27 mouse cellular contexts compared by ENCODE assay signal in genomic region chr4:27896396-27896795, GRCm38 (mm10).
DNase-seq lines count a peak whose midpoint lies in the region; ATAC-seq lines count a peak whose summit lies in the region.
"Had no signal": no experiment of that assay in that cellular context is flagged by ENCODE, and none has a peak within 500 bp of the region (broad histone marks: within the 10 kb centered on the region; RNA-seq: fewer than 3 reads in every experiment).

No protein-coding gene starts in this region.

- H3K4me2 ChIP-seq in forebrain, embryonic 14.5 days (ENCODE audit: low read length): no peak overlapping the region
- H3K4me2 ChIP-seq in forebrain, embryonic 15.5 days (replicated peaks): no peak overlapping the region
- H3K4me2 ChIP-seq: embryonic facial prominence, embryonic 13.5 days; heart, embryonic 13.5 days; hindbrain, embryonic 14.5 days had no signal

- no peak for ATAC-seq in forebrain, embryonic 14.5 days
- ATAC-seq in forebrain, embryonic 15.5 days (replicated peaks): no peak
- ATAC-seq: CD4-positive, CD25-positive, alpha-beta regulatory T cell, adult 4 months; hindbrain, postnatal 0 days; inflammation-experienced regulatory T-cells, adult 6 months; intestine, postnatal 0 days had no signal

- peak; percentile 4 for DNase-seq in forebrain, embryonic 14.5 days (ENCODE audit: low spot score)
- peak; percentile 4 for DNase-seq in layer of hippocampus, adult 9-11 months
- no peak for DNase-seq in layer of hippocampus, adult 8-10 months (ENCODE audit: low spot score in 2 of 2)
- peak; percentile 8 for DNase-seq in brain, embryonic 18.5 days (ENCODE audit: low read depth, low spot score)
- DNase-seq in thymus, postnatal 14 days: no peak
- DNase-seq: adrenal gland, adult 2 months; adrenal gland, postnatal 14 days; cerebellum, adult 11 months; cerebellum, postnatal 25 days; embryo, embryonic 11 days; gastrocnemius, postnatal 10 days; gastrocnemius, postnatal 36 days; heart, adult 2 months; heart, postnatal 14 days; heart, postnatal 4 days; kidney, adult 2 months had no signal

- no peak overlapping the region for H3K9ac ChIP-seq in forebrain, embryonic 14.5 days (ENCODE audit: low read length)
- H3K9ac ChIP-seq in forebrain, embryonic 15.5 days (replicated peaks): no peak overlapping the region
- H3K9ac ChIP-seq: embryonic facial prominence, embryonic 13.5 days; heart, embryonic 13.5 days; hindbrain, embryonic 14.5 days had no signal

- H3K4me3 ChIP-seq in forebrain, embryonic 14.5 days (ENCODE audit: low read depth, low read length): no peak overlapping the region
- no peak overlapping the region for H3K4me3 ChIP-seq in forebrain, embryonic 15.5 days
- H3K4me3 ChIP-seq: embryonic facial prominence, embryonic 10.5 days; embryonic facial prominence, embryonic 13.5 days; erythroblast, embryonic 14.5 days; heart, adult 2 months; heart, embryonic 10.5 days; heart, embryonic 13.5 days had no signal

- H3K4me1 ChIP-seq in forebrain, embryonic 14.5 days (ENCODE audit: control insufficient read depth, insufficient read depth, low read length): no peaks in the 10 kb centered on the region
- no peaks in the 10 kb centered on the region for H3K4me1 ChIP-seq in forebrain, embryonic 15.5 days
- H3K4me1 ChIP-seq: embryonic facial prominence, embryonic 10.5 days; embryonic facial prominence, embryonic 13.5 days; heart, embryonic 10.5 days; heart, embryonic 13.5 days had no signal

- no peak overlapping the region for H3K27ac ChIP-seq in forebrain, embryonic 14.5 days (ENCODE audit: low read depth, low read length)
- H3K27ac ChIP-seq in forebrain, embryonic 15.5 days (replicated peaks): no peak overlapping the region
- H3K27ac ChIP-seq: embryonic facial prominence, embryonic 10.5 days; embryonic facial prominence, embryonic 13.5 days; heart, adult 2 months; heart, embryonic 10.5 days; heart, embryonic 13.5 days; hindbrain, embryonic 14.5 days; hindbrain, postnatal 0 days had no signal

- H3K9me3 ChIP-seq in forebrain, embryonic 14.5 days (replicated peaks; ENCODE audit: control insufficient read depth, low read length): no peaks in the 10 kb centered on the region
- H3K9me3 ChIP-seq in forebrain, embryonic 15.5 days: no peaks in the 10 kb centered on the region
- H3K9me3 ChIP-seq: embryonic facial prominence, embryonic 10.5 days; embryonic facial prominence, embryonic 13.5 days; heart, embryonic 10.5 days; heart, embryonic 13.5 days had no signal

- no peaks in the 10 kb centered on the region for H3K27me3 ChIP-seq in forebrain, embryonic 14.5 days (replicated peaks; ENCODE audit: control insufficient read depth, insufficient read depth, low read length)
- H3K27me3 ChIP-seq in forebrain, embryonic 15.5 days: no peaks in the 10 kb centered on the region
- H3K27me3 ChIP-seq: embryonic facial prominence, embryonic 13.5 days; heart, embryonic 13.5 days had no signal

- 81% methylated on average over 2 of the region's 2 CpGs for WGBS in forebrain, embryonic 14.5 days
- 67% methylated on average over 2 of the region's 2 CpGs for WGBS in forebrain, embryonic 15.5 days

- no peaks in the 10 kb centered on the region for H3K36me3 ChIP-seq in forebrain, embryonic 14.5 days (ENCODE audit: control insufficient read depth, insufficient read depth, low read length)
- no peaks in the 10 kb centered on the region for H3K36me3 ChIP-seq in forebrain, embryonic 15.5 days
- H3K36me3 ChIP-seq: embryonic facial prominence, embryonic 10.5 days; embryonic facial prominence, embryonic 13.5 days; heart, embryonic 10.5 days; heart, embryonic 13.5 days had no signal

Comparison
In these comparisons a context has a peak if more than half of its experiments do, and no peak if none do; other contexts are left out.
1. DNase-seq: peak in forebrain, embryonic 14.5 days (single experiment), layer of hippocampus, adult 9-11 months (single experiment) and brain, embryonic 18.5 days (single experiment); none in layer of hippocampus, adult 8-10 months (0 of 2) and thymus, postnatal 14 days (single experiment).